Mouse (Mus musculus) liver, adult 2 months (tissue): Measurements from ENCODE around the gene Zbed5.

ENCODE experiments used
- CTCF ChIP-seq: fragments of 200-500 bp; IDR thresholded peaks from 2 replicates; pipeline ENCODE4 v1.5.1; 2011; ENCODE audit warnings: low read depth, low read length, control low read depth
- POLR2A ChIP-seq: fragments of 200-500 bp; IDR thresholded peaks from 2 replicates; pipeline ENCODE4 v1.6.1; 2011; ENCODE audit warnings: low read length, control low read depth; ENCODE audit not compliant: insufficient read depth; ENCODE audit errors: extremely low read depth

DNA sequence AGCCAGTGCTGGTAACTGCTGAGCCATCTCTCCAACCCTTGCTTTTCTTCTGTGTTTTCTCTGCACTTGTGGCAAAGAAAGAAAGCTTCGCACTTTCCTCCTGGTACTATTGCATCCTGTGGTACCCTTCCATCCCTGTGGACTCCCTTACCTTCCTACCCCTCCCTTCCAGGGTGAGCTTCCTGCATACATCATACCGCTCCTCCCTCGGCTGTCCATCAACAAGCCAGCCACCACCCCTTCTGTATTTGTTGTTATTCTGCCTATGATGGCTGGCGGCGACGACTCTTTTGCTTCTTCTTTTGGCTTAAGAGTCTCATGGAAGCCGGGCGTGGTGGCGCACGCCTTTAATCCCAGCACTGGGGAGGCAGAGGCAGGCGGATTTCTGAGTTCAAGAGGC, 20.4 kb upstream of the Zbed5 start:
- no peak for TF ChIP-seq CTCF
- TF ChIP-seq POLR2A: no peak
